Mouse (Mus musculus) bone marrow, adult 2 months (tissue): ENCODE data around the gene Plxnd1.

Experiments
- CTCF ChIP-seq: fragments of 200-500 bp; IDR thresholded peaks from 2 replicates; pipeline ENCODE4 v1.5.1; 2011; ENCODE audit warnings: low read length, control low read depth; ENCODE audit not compliant: control insufficient read depth, insufficient read depth
- POLR2A ChIP-seq: fragments of 200-500 bp; IDR thresholded peaks from 2 replicates; pipeline ENCODE4 v1.6.1; 2011; ENCODE audit warnings: low read depth, mild to moderate bottlenecking, control low read depth, low read length, borderline replicate concordance; ENCODE audit not compliant: control insufficient read depth

DNA sequence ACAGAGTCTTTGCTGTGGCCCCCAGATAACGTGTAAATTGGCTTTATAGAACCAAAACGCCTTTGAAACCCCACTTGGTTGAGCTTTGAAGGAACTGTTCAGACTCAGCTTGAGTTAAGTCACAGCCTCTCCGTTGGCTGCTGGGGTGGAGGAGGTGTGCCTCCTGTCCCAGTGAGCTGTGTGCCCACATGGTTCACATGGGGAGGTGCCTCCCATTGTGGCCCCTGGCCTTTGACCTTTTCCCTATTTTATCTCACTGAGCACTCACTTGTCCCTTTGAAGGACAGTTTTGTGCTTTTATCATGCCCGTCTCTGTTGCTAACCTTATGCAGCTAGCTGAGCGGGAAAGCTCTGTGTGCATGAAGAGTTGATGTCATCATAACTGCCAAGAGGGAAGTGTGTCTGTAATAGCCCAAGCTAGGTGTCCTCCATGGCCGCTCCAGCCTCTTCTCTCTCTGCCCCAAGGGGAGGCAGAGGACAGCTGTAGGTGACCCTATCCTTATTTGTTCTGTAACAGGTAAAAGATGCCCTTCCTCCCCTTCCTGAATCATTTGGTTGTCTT lies 86.3 kb downstream of the Plxnd1 start:
- TF ChIP-seq POLR2A: no peak
- TF ChIP-seq CTCF: no peak
